Mouse (Mus musculus) heart, postnatal 25 days (tissue): ENCODE measurements at regions not wholly inside any gene's neighbourhood (a gene's known extent, or its start where the extent isn't known, plus 50 kb on each side); places are given as distances from the start of the nearest gene placed in this dataset.
"Not testable (repeated sequence)": the region's sequence is repeated elsewhere in the genome, so short reads cannot be mapped to it uniquely, and the experiment has no call there.

Experiments
- DNase-seq: peaks from one replicate; pipeline ENCODE4 v3.0.0; 2022; ENCODE audit warnings: low spot score
- intact Hi-C: fragments of 180-260 bp; cut with DNase I; formaldehyde crosslinking; loops from one replicate; pipeline ENCODE4 v1.15.1; 2025

- no peak for DNase-seq
- intact Hi-C loops = no loop called here
Measured at GRCm38 (mm10) chr17:42956588-42956987, 59.8 kb upstream of the Tnfrsf21 start.

- no peak for DNase-seq
- intact Hi-C loops = no loop called here
Measured at GRCm38 (mm10) chr17:42954722-42955121, 61.6 kb upstream of the Tnfrsf21 start.

- no peak for DNase-seq
- intact Hi-C loops = loop anchor here (10.0 kb wide), 1 partner anchor 290 kb away; no protein-coding TSS in a partner anchor
Measured at GRCm38 (mm10) chr17:42944453-42944852, 68.0 kb upstream of the Cd2ap start.

DNA sequence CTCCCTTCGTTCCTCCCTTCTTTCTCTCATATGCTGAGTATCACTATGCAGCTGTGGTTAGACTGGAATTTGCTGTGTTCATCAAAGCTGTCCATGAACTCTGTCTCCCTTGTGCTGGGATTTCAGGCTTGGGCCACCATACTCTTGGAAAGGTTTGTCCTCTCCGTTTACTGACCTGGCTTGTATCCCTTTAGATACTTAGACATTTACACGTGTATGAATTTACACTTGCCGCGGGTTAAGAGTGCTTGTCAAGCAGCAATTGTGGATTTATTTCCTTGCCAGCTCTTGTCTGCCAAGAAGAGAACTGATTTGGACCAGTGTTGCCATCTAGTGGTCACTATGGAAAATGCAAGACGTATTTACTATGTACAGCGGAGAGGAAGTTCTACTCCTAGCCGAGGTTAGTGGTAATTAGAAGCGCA is 66.8 kb upstream of the Cd2ap start:
- intact Hi-C loops = loop anchor here (2.0 to 10.0 kb wide), 4 partner anchors 68 to 330 kb away; no protein-coding TSS in a partner anchor
- DNase-seq = peak; percentile 8

- intact Hi-C loops = no loop called here
- no peak for DNase-seq
Measured at GRCm38 (mm10) chr17:42939476-42939875, 63.0 kb upstream of the Cd2ap start.

DNA sequence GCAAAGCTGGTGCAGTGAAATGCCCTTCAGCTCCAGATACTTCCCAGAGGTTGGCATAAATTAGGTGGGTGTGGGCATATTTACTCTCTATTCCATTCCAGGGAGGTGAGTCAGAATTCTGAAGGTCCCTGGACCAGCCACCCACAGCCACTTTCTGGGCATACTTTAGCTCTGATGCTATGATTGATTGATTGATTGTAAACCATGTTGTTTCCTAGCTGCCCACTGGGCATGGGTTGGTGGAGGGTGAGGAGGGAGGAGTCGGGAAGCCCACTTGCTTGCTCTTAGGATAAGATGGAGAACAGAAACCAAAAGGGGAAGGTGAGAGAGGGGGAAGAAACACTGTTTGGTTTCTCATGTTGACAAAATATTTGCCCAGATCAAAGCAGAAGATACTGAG is 62.1 kb upstream of the Cd2ap start:
- no peak for DNase-seq
- intact Hi-C loops = no loop called here

- intact Hi-C loops = not testable (repeated sequence)
Measured at GRCm38 (mm10) chr17:42937480-42937879, 61.0 kb upstream of the Cd2ap start.

DNA sequence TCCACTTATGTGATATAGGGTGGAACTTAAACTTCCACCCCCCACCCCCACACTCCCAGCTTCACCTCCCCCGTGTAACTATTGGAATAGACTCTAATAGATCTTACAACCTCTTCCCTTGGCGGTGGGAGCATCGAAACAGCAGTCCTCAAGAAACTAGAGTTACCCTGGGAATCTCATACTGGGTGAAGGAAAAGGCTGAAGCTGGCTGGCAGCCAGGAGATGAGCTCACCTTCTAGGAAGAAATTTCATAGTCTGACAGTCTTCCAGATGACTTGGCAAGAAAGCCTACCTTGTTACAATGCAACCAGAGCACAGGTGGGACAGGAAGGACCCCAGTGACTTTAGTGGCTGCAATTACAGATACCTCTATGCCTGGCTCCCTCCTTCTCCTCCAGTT is 57.6 kb upstream of the Cd2ap start:
- intact Hi-C loops = no loop called here
- no peak for DNase-seq

More at GRCm38 (mm10) chr17:42937480-42937879, 61.0 kb upstream of the Cd2ap start:
- not testable (repeated sequence) for DNase-seq

- intact Hi-C loops = no loop called here
- no peak for DNase-seq
Measured at GRCm38 (mm10) chr17:42933335-42934004, 57.0 kb upstream of the Cd2ap start.

GRCm38 (mm10) chr17:42927320-42927719 is 50.9 kb upstream of the Cd2ap start:
- intact Hi-C loops = loop anchor here (5.0 kb wide), 1 partner anchor 50 kb away; the partner anchor contains the start of gene Cd2ap
- no peak for DNase-seq
